8 mouse cellular contexts compared by ENCODE assay signal in genomic region chr1:132370681-132371173, GRCm38 (mm10). TPM values are rescaled to one million over a fixed set of nuclear protein-coding genes. Genes with fewer than 3 reads are reported as not detected.
DNase-seq lines count a peak whose midpoint lies in the region; ATAC-seq and TF ChIP-seq lines count a peak whose summit lies in the region.

No protein-coding gene starts in this region.

- peak overlapping the region; percentile 67 for H3K27ac ChIP-seq in midbrain, embryonic 13.5 days
- no peak overlapping the region for H3K27ac ChIP-seq in midbrain, postnatal 0 days (ENCODE audit: low read depth, low read length)
- H3K27ac ChIP-seq in embryonic facial prominence, embryonic 14.5 days (replicated peaks; ENCODE audit: low read depth, low read length) = peak overlapping the region; percentile 36
- H3K27ac ChIP-seq in limb, embryonic 10.5 days = 0 out of 2 replicates have a peak overlapping the region, but pooled peaks have one; percentile 4
- 0 out of 2 replicates have a peak overlapping the region, but pooled peaks have one; percentile 59 for H3K27ac ChIP-seq in small intestine, adult 2 months (ENCODE audit: insufficient read depth, low read depth, low read length)

- no peak overlapping the region for H3K4me2 ChIP-seq in midbrain, embryonic 13.5 days (replicated peaks)
- H3K4me2 ChIP-seq in midbrain, postnatal 0 days (ENCODE audit: low read depth, low read length, poor library complexity, severe bottlenecking) = no peak overlapping the region
- H3K4me2 ChIP-seq in embryonic facial prominence, embryonic 14.5 days (ENCODE audit: low read depth, low read length) = no peak overlapping the region

- H3K4me3 ChIP-seq in midbrain, embryonic 13.5 days (replicated peaks) = no peak overlapping the region
- no peak overlapping the region for H3K4me3 ChIP-seq in midbrain, postnatal 0 days (ENCODE audit: low read depth, low read length)
- no peak overlapping the region for H3K4me3 ChIP-seq in embryonic facial prominence, embryonic 14.5 days (ENCODE audit: low read depth, low read length)
- H3K4me3 ChIP-seq in limb, embryonic 10.5 days = no peak overlapping the region
- H3K4me3 ChIP-seq in small intestine, adult 2 months (ENCODE audit: low read depth, low read length) = no peak overlapping the region

- no peak for DNase-seq in midbrain, postnatal 0 days (ENCODE audit: low spot score)
- DNase-seq in embryonic facial prominence, embryonic 14.5 days (ENCODE audit: low spot score) = no peak
- no peak for DNase-seq in limb, embryonic 10.5 days (ENCODE audit: low spot score)
- no peak for DNase-seq in layer of hippocampus, postnatal 10 days (ENCODE audit: low spot score in 2 of 2)
- no peak for DNase-seq in embryo, embryonic 10.5 days (ENCODE audit: low spot score)
- DNase-seq in ovary, postnatal 14 days (ENCODE audit: low spot score) = no peak

- TF ChIP-seq CTCF in midbrain, postnatal 0 days (IDR thresholded peaks at IDR 0.05) = no peak
- no peak for TF ChIP-seq CTCF in small intestine, adult 2 months (IDR thresholded peaks at IDR 0.05; ENCODE audit: extremely low read depth, insufficient read length, insufficient replicate concordance, low read depth, low read length)

- no peaks in the 10 kb centered on the region for H3K9me3 ChIP-seq in midbrain, embryonic 13.5 days
- H3K9me3 ChIP-seq in midbrain, postnatal 0 days (ENCODE audit: low read length) = no peaks in the 10 kb centered on the region
- H3K9me3 ChIP-seq in embryonic facial prominence, embryonic 14.5 days (ENCODE audit: control insufficient read depth, low read length) = no peaks in the 10 kb centered on the region
- no peaks in the 10 kb centered on the region for H3K9me3 ChIP-seq in limb, embryonic 10.5 days (replicated peaks)

- H3K27me3 ChIP-seq in midbrain, embryonic 13.5 days = no peaks in the 10 kb centered on the region
- H3K27me3 ChIP-seq in midbrain, postnatal 0 days (ENCODE audit: insufficient read depth, low read length) = no peaks in the 10 kb centered on the region
- H3K27me3 ChIP-seq in embryonic facial prominence, embryonic 14.5 days (replicated peaks; ENCODE audit: control insufficient read depth, insufficient read depth, low read length) = no peaks in the 10 kb centered on the region
- no peaks in the 10 kb centered on the region for H3K27me3 ChIP-seq in limb, embryonic 10.5 days (ENCODE audit: low read depth, poor library complexity, severe bottlenecking)
- 0 out of 2 replicates have a peak, but pooled peaks cover 2% of the 10 kb centered on the region for H3K27me3 ChIP-seq in small intestine, adult 2 months (ENCODE audit: control insufficient read depth, insufficient read depth, low read length)

- ATAC-seq in midbrain, embryonic 13.5 days = no peak
- ATAC-seq in midbrain, postnatal 0 days (ENCODE audit: low FRiP score) = no peak
- no peak for ATAC-seq in embryonic facial prominence, embryonic 14.5 days (ENCODE audit: low read depth)

- H3K9ac ChIP-seq in midbrain, embryonic 13.5 days (replicated peaks) = peak overlapping the region; percentile 48; the same call in 1 of the 2 replicates
- H3K9ac ChIP-seq in midbrain, postnatal 0 days (replicated peaks; ENCODE audit: low read length, poor library complexity, severe bottlenecking) = no peak overlapping the region
- H3K9ac ChIP-seq in embryonic facial prominence, embryonic 14.5 days (ENCODE audit: low read depth, low read length) = no peak overlapping the region

- no peak for TF ChIP-seq POLR2A in small intestine, adult 2 months (IDR thresholded peaks at IDR 0.05; ENCODE audit: low read depth, low read length)

- peaks cover 14% of the 10 kb centered on the region for H3K36me3 ChIP-seq in midbrain, embryonic 13.5 days
- H3K36me3 ChIP-seq in midbrain, postnatal 0 days (ENCODE audit: insufficient read depth, low read length) = peaks cover 7% of the 10 kb centered on the region
- peaks cover 22% of the 10 kb centered on the region; the same call in 1 of the 2 replicates for H3K36me3 ChIP-seq in embryonic facial prominence, embryonic 14.5 days (ENCODE audit: control insufficient read depth, insufficient read depth, low read length)
- H3K36me3 ChIP-seq in limb, embryonic 10.5 days = peaks cover 63% of the 10 kb centered on the region
- H3K36me3 ChIP-seq in small intestine, adult 2 months (ENCODE audit: control insufficient read depth, insufficient read depth, low read length) = no peaks in the 10 kb centered on the region

- peaks cover 73% of the 10 kb centered on the region for H3K4me1 ChIP-seq in midbrain, embryonic 13.5 days (replicated peaks)
- 0 out of 2 replicates have a peak, but pooled peaks cover 16% of the 10 kb centered on the region for H3K4me1 ChIP-seq in midbrain, postnatal 0 days (ENCODE audit: insufficient read depth, low read length)
- peaks cover 40% of the 10 kb centered on the region for H3K4me1 ChIP-seq in embryonic facial prominence, embryonic 14.5 days (ENCODE audit: control insufficient read depth, insufficient read depth, low read length)
- H3K4me1 ChIP-seq in limb, embryonic 10.5 days = peaks cover 30% of the 10 kb centered on the region; the same call in 1 of the 2 replicates
- H3K4me1 ChIP-seq in small intestine, adult 2 months (ENCODE audit: control insufficient read depth, insufficient read depth, insufficient read length, low read length) = peaks cover 2% of the 10 kb centered on the region

- WGBS in midbrain, embryonic 13.5 days = 88% methylated on average over 9 of the region's 9 CpGs
- 76% methylated on average over 9 of the region's 9 CpGs for WGBS in midbrain, postnatal 0 days
- 56% methylated on average over 9 of the region's 9 CpGs for WGBS in embryonic facial prominence, embryonic 14.5 days
- WGBS in limb, embryonic 10.5 days = 91% methylated on average over 9 of the region's 9 CpGs
- WGBS in small intestine, adult 2 months = 74% methylated on average over 9 of the region's 9 CpGs

RNA-seq across cellular contexts. Expression of gene Tmcc2, which starts 20.4 kb away (rescaled TPM):
- 21.0 and 26.1 TPM in 2 replicates for polyA plus RNA-seq in midbrain, embryonic 13.5 days (2015; fragmentation: Nextera tagmentation; extraction: Ambion mirVana)
- total RNA-seq in midbrain, postnatal 0 days (2014; rRNA removed) = 115 and 152 TPM in 2 replicates
- polyA plus RNA-seq in midbrain, postnatal 0 days (2015; fragmentation: Nextera tagmentation; extraction: Ambion mirVana) = 35.4 and 36.3 TPM in 2 replicates
- 10.2 and 11.6 TPM in 2 replicates for polyA plus RNA-seq in embryonic facial prominence, embryonic 14.5 days (2014; fragmentation: Nextera tagmentation; extraction: Ambion mirVana)
- 7.6 and 8.0 TPM in 2 replicates for polyA plus RNA-seq in limb, embryonic 10.5 days (2016; fragmentation: Nextera tagmentation; extraction: Ambion mirVana)
- polyA plus RNA-seq in small intestine, adult 2 months (2012; rRNA removed) = 2.8 and 3.8 TPM in 2 replicates
- total RNA-seq in layer of hippocampus, postnatal 10 days (2021) = 100 to 1,000 TPM; 171 to 181 TPM

RNA-seq across cellular contexts. Expression of gene Dstyk, which starts 46.6 kb away (rescaled TPM):
- polyA plus RNA-seq in midbrain, embryonic 13.5 days (2015; fragmentation: Nextera tagmentation; extraction: Ambion mirVana) = 10.9 and 12.9 TPM in 2 replicates
- 14.6 and 21.2 TPM in 2 replicates for total RNA-seq in midbrain, postnatal 0 days (2014; rRNA removed)
- polyA plus RNA-seq in midbrain, postnatal 0 days (2015; fragmentation: Nextera tagmentation; extraction: Ambion mirVana) = 5.4 and 5.6 TPM in 2 replicates
- polyA plus RNA-seq in embryonic facial prominence, embryonic 14.5 days (2014; fragmentation: Nextera tagmentation; extraction: Ambion mirVana) = 15.6 and 16.1 TPM in 2 replicates
- 13.3 and 15.9 TPM in 2 replicates for polyA plus RNA-seq in limb, embryonic 10.5 days (2016; fragmentation: Nextera tagmentation; extraction: Ambion mirVana)
- polyA plus RNA-seq in small intestine, adult 2 months (2012; rRNA removed) = 1.9 and 2.5 TPM in 2 replicates
- total RNA-seq in layer of hippocampus, postnatal 10 days (2021) = 10 to 100 TPM; 31.0 to 34.9 TPM

RNA-seq across cellular contexts. Expression of gene Nuak2, which starts 54.8 kb away (rescaled TPM):
- 53.5 and 56.3 TPM in 2 replicates for polyA plus RNA-seq in midbrain, embryonic 13.5 days (2015; fragmentation: Nextera tagmentation; extraction: Ambion mirVana)
- total RNA-seq in midbrain, postnatal 0 days (2014; rRNA removed) = 7.0 and 7.1 TPM in 2 replicates
- 9.9 TPM in 2 replicates for polyA plus RNA-seq in midbrain, postnatal 0 days (2015; fragmentation: Nextera tagmentation; extraction: Ambion mirVana)
- polyA plus RNA-seq in embryonic facial prominence, embryonic 14.5 days (2014; fragmentation: Nextera tagmentation; extraction: Ambion mirVana) = 5.2 and 6.1 TPM in 2 replicates
- polyA plus RNA-seq in limb, embryonic 10.5 days (2016; fragmentation: Nextera tagmentation; extraction: Ambion mirVana) = 0.84 and 0.92 TPM in 2 replicates
- polyA plus RNA-seq in small intestine, adult 2 months (2012; rRNA removed) = 24.3 and 99.9 TPM in 2 replicates
- total RNA-seq in layer of hippocampus, postnatal 10 days (2021) = 1 to 10 TPM; 3.1 TPM
